Mouse (Mus musculus) left cerebral cortex, adult 18-20 months (tissue): ENCODE data around the gene Pgap3. TPM values are rescaled to one million over a fixed set of nuclear protein-coding genes. Genes with fewer than 3 reads are reported as not detected.

Experiments used
- total RNA-seq, 2 experiments: library from RNA; stranded (reverse); gene quantifications; 2 replicates each; pipeline ENCODE4 v1.2.3; 2021

Gene Pgap3
- total RNA-seq, 2 experiments from 2014 or later = 9.4 to 10.3 TPM

Other genes with a start within 250 kb of the Pgap3 start
- gene Med1, start 207.2 kb downstream of the Pgap3 start, total RNA-seq = 10 to 100 TPM; 51.1 to 52.4 TPM
- gene Cdk12, start 197.4 kb downstream of the Pgap3 start, total RNA-seq = 10 to 100 TPM; 34.9 to 36.2 TPM
- gene Neurod2, start 70.8 kb downstream of the Pgap3 start, total RNA-seq = 10 to 100 TPM; 70.9 to 73.2 TPM
- gene Ppp1r1b, start 52.1 kb downstream of the Pgap3 start, total RNA-seq = 100 to 1,000 TPM; 225 to 310 TPM
- 10 to 100 TPM; 39.8 to 40.9 TPM for gene Stard3, start 42.1 kb downstream of the Pgap3 start, total RNA-seq
- gene Tcap, start 16.7 kb downstream of the Pgap3 start, total RNA-seq = 1 to 10 TPM; 6.9 to 8.1 TPM
- under 1 TPM; 0.30 to 0.74 TPM for gene Pnmt, start 14.0 kb downstream of the Pgap3 start, total RNA-seq
- 1 to 10 TPM; 2.0 to 2.2 TPM for gene Erbb2, start 12.0 kb upstream of the Pgap3 start, total RNA-seq
- 100 to 1,000 TPM; 104 to 110 TPM for gene Mien1, start 38.5 kb upstream of the Pgap3 start, total RNA-seq
- 1 to 10 TPM; 3.6 to 4.3 TPM for gene Grb7, start 45.9 kb upstream of the Pgap3 start, total RNA-seq
- gene Ikzf3, start 145.5 kb upstream of the Pgap3 start, total RNA-seq = under 1 TPM; 0.33 TPM
- gene Zpbp2, start 150.6 kb upstream of the Pgap3 start, total RNA-seq = not detected
- 10 to 100 TPM; 46.0 to 49.4 TPM for gene Ormdl3, start 186.9 kb upstream of the Pgap3 start, total RNA-seq
- not detected for gene Lrrc3c, start 197.8 kb upstream of the Pgap3 start, total RNA-seq
- 10 to 100 TPM; 11.7 to 12.1 TPM for gene Gm12355, start 225.2 kb upstream of the Pgap3 start, total RNA-seq
- not detected for gene Gsdma3, start 225.9 kb upstream of the Pgap3 start, total RNA-seq
- gene Gsdma2, start 246.3 kb upstream of the Pgap3 start, total RNA-seq = not detected